Mouse (Mus musculus) thymus, adult 2 months (tissue): ENCODE measurements around the gene Rab3gap2.

Source experiments
- CTCF ChIP-seq: fragments of 200-500 bp; IDR thresholded peaks from 2 replicates; pipeline ENCODE4 v1.5.1; 2012; ENCODE audit warnings: mild to moderate bottlenecking, control low read depth, low read length, moderate library complexity, borderline replicate concordance; ENCODE audit not compliant: control insufficient read depth, poor library complexity, insufficient read depth; ENCODE audit errors: extremely low read depth
- POLR2A ChIP-seq: fragments of 200-500 bp; IDR thresholded peaks from 2 replicates; pipeline ENCODE4 v1.6.1; 2012; ENCODE audit warnings: mild to moderate bottlenecking, low read length, control low read depth, moderate library complexity; ENCODE audit not compliant: control insufficient read depth, poor library complexity, insufficient read depth; ENCODE audit errors: extremely low read depth

- TF ChIP-seq CTCF (no peak), POLR2A (no peak)
Measured at GRCm38 (mm10) chr1:185196323-185196722, 7.6 kb upstream of the Rab3gap2 start.
